Mouse (Mus musculus) naive thymus-derived CD4-positive, alpha-beta T cell, adult 5 months (primary cell): ENCODE measurements around the gene Nepn. TPM values are rescaled to one million over a fixed set of nuclear protein-coding genes. Genes with fewer than 3 reads are reported as not detected.

Experiments
- polyA plus RNA-seq: library from polyadenylated mRNA; unstranded; fragments of 100-300 nt; shearing (Covaris generic); gene quantifications from one replicate; pipeline ENCODE4 v1.2.1, GENCODE M21; 2017

Nepn gene
- polyA plus RNA-seq: not detected

GRCm38 (mm10) chr10:52388922-52389430 lies at the start of gene Nepn:
Gene Nepn (plus strand): TSS chr10:52388972.

GRCm38 (mm10) chr10:52358467-52358866 lies 30.3 kb upstream of the Nepn start, which contains the start of gene Gm26741:
Gene Gm26741 (plus strand): TSS chr10:52358767.

GRCm38 (mm10) chr10:52381845-52382591 lies 6.8 kb upstream of the Nepn start, which contains the start of gene Gopc:
Gene Gopc (minus strand): TSS chr10:52382124.

GRCm38 (mm10) chr10:52417299-52417997 lies 28.7 kb downstream of the Nepn start, which contains the start of gene Nus1:
Gene Nus1 (plus strand): TSS chr10:52417547.

Other genes starting within 250 kb of the Nepn start
- gene Ros1, start 193.7 kb upstream of the Nepn start, polyA plus RNA-seq: 0.05 TPM
- gene Dcbld1, start 155.4 kb upstream of the Nepn start, polyA plus RNA-seq: not detected
- 10.9 TPM for gene Gm26741, start 30.2 kb upstream of the Nepn start, polyA plus RNA-seq
- 19.1 TPM for gene Gopc, start 6.8 kb upstream of the Nepn start, polyA plus RNA-seq
- 21.2 TPM for gene Nus1, start 28.6 kb downstream of the Nepn start, polyA plus RNA-seq